Mouse (Mus musculus) cerebellum, adult 18-20 months (tissue): ENCODE results near the gene Pnma1.

Source experiments
- DNase-seq, 2 experiments: peaks; one replicate each; pipeline ENCODE4 v3.0.0; 2021

The Pnma1 gene

GRCm38 (mm10) chr12:84178052-84178451, 29.8 kb upstream of the Pnma1 start:
- no peak for DNase-seq

GRCm38 (mm10) chr12:84176886-84177765, 28.8 kb upstream of the Pnma1 start:
- DNase-seq, result no peak

- no peak for DNase-seq
Measured at GRCm38 (mm10) chr12:84176126-84176769, 28.0 kb upstream of the Pnma1 start.

GRCm38 (mm10) chr12:84175659-84176061, 27.4 kb upstream of the Pnma1 start:
- DNase-seq, result peak; percentile 84 to 89

- DNase-seq, result no peak
Measured at GRCm38 (mm10) chr12:84174871-84175270, 26.6 kb upstream of the Pnma1 start.

GRCm38 (mm10) chr12:84174190-84174811, 26.0 kb upstream of the Pnma1 start:
- DNase-seq, result peak; percentile 61 to 64

- DNase-seq, result no peak
Measured at GRCm38 (mm10) chr12:84173309-84173915, 25.1 kb upstream of the Pnma1 start.

GRCm38 (mm10) chr12:84172862-84173261, 24.6 kb upstream of the Pnma1 start:
- peak; percentile 63 to 69 for DNase-seq

GRCm38 (mm10) chr12:84172216-84172615, 23.9 kb upstream of the Pnma1 start:
- no peak for DNase-seq

GRCm38 (mm10) chr12:84170610-84171009, 22.3 kb upstream of the Pnma1 start:
- no peak for DNase-seq

- no peak for DNase-seq
Measured at GRCm38 (mm10) chr12:84165631-84166373, 17.5 kb upstream of the Pnma1 start.

GRCm38 (mm10) chr12:84163586-84164110, 15.4 kb upstream of the Pnma1 start:
- DNase-seq, result peak in 1 of 2 experiments; percentile 7

GRCm38 (mm10) chr12:84163133-84163532, 14.8 kb upstream of the Pnma1 start:
- peak in 1 of 2 experiments; percentile 46 for DNase-seq

- DNase-seq, result no peak
Measured at GRCm38 (mm10) chr12:84161616-84162433, 13.5 kb upstream of the Pnma1 start.

- no peak for DNase-seq
Measured at GRCm38 (mm10) chr12:84161116-84161515, 12.8 kb upstream of the Pnma1 start.

- no peak for DNase-seq
Measured at GRCm38 (mm10) chr12:84160491-84160890, 12.2 kb upstream of the Pnma1 start.

- peak in 1 of 2 experiments; percentile 11 for DNase-seq
Measured at GRCm38 (mm10) chr12:84158156-84158555, 9.9 kb upstream of the Pnma1 start.

GRCm38 (mm10) chr12:84156210-84156609, 7.9 kb upstream of the Pnma1 start:
- peak in 1 of 2 experiments; percentile 19 for DNase-seq

- peak in 1 of 2 experiments; percentile 53 for DNase-seq
Measured at GRCm38 (mm10) chr12:84155523-84155871, 7.2 kb upstream of the Pnma1 start.

- peak; percentile 92 to 94 for DNase-seq
Measured at GRCm38 (mm10) chr12:84154786-84155522, 6.7 kb upstream of the Pnma1 start.
